Mouse (Mus musculus): ENCODE measurements around the gene Aurka.

Gene Aurka

DNA sequence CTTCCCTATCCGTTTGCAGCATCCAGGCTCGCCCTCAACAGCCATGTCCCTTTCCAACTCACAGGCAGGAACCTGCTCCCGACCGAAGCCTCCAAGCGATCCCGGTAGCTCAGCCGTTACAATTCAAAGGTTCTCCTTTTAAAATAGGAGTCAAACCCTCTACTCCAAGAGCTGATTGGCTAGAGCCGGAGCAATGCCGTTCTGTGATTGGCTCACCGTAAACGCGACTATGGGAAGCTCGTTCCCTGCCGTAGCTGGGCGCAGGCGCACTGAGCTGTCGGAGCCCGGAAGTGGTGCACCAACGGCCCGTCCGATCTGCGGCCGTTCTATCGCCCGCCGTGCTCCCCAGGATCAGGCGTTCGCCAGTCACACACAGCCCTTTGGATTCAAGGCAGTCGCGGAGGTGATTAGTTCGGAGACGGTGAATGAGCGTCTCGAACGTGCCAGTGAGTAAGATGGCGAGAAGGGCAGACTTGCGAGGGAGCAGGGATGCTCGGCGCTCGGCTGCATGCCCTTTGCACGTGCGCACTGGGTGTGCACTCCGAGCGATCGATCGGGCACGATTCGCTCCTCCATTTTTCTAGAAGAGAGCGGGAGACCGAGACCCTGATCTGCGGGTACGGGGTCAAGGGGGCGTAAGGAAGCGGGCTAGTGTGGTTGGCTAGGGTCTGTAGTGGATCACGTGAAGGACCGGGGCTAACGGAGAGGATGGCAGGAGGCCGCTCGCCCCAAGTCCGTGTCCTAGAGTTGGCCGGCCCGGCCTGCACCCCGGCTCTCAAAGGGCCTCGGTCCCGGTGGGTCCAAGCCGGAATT is at the start of gene Aurka, which contains the start of gene Cstf1:
Gene Aurka (minus strand): TSS at position 125 of the 813 bp plus-strand sequence.
Gene Cstf1 (plus strand): TSS at position 271 of the 813 bp plus-strand sequence.
- DNase-seq, result peak; percentile 95

DNA sequence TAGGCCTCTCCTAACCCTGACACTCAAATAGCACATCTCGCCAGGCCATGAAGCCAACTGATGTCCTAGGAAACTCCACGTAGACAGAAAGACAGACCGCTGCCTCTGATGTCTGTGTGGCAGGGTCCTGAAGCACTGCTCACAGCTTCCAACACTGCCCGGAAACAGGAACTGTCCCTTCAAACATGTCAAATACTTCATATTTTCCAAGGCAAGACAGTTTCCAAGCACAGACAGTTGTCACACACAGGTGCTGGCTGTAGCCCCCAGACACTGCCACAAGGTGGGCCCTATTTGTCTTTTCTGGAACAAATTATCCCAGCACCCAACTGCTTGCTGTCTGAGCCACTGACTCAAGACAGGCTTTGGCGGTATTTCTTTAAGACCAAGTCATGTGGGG is 47.9 kb upstream of the Aurka start:
- no peak for DNase-seq

DNA sequence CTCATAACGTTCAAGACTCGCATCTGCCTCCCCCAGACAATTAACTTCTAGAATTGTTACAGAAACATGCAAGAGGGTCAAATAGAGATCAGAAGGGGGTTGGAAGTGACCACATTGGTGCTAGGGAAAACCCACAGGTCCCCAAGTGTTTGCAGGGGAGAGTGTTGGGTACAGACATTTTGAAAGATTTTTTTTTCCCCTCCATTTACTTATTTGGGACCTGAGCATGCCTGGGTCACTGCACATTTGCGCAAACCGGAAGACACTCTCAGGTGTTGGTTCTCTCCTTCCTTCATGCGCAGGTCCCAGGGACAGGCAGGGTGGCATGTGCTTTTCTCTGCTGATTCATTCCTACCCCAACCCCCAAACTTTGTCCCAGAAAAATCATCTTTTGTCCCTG is 46.5 kb upstream of the Aurka start:
- no peak for DNase-seq

DNA sequence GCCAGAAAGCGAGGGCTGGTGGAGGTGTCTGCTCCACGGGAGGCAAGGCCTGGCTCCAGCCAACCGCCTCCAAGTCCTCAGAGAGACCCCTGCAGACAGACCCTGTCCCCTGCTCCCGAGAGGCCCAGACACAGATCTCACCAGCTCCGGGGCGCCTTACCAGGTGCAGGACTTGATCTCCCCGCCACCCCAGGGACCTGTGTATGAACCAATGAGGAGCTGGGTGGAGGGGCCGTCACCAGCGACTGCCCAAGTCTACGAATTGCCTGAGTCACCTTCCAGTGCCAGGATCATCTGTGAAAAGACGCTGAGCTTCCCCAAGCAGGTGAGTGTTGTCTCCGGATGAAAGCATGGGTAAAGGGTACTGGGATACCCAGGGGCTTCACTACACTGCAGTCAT is 45.9 kb upstream of the Aurka start:
- DNase-seq, result no peak

DNA sequence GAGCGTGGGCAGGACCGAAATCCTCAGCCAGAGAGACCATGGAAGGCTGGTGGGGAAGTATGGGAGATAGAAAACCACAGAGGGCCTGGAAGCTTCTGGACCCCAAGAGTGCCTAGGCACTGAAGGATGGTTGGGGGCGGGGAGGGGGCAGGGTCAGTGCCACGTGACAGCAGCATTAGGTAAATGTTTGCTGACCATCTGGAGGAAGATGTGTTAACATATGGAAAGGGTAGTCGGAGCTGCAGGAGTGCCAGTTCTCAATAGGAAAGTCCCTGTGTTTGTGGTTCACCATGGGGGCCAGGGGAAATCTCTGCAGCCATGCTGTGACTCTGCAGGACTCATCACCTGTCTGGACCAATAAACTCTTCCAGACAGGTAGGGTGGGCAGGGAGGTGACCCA is 43.6 kb upstream of the Aurka start:
- DNase-seq, result no peak

DNA sequence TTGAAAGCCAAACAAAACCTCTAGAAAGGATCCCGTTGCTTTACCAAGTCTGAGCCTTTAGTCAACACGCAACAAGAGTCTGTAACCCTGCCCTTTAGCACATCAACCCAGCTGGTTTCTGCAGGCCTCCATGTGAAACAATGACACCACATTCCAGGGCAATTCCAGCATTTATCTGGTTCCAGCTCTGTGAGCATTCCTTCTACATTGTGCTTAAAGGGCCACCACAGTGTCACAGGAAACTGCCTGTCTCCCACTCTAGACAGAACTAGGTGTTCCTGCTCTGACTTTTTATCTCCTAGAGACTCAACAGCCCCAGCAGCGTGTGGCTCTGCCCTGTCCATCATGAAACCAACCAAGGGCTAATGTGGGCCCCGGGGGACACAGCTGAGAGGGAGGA is 42.9 kb upstream of the Aurka start:
- DNase-seq, result no peak

DNA sequence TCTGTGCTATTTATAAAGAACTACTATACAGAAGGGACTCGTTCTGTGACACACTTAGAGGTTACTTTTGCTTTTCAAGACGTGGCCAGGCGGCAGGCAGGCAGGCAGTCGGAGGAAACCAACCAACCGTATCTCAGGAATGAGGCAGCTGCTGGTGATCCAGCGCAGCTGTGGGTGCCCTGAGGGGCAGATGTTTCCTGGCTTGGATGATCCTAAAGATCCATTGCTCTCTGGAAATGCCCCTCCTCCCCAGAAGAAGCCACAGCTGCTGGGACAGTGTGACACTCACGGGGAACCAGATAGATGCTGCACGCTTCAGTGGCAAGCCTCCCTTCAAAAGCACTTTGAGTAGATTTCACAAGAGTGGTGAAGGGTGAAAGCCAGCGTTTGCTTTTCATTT is 42.1 kb upstream of the Aurka start:
- peak; percentile 59 for DNase-seq

DNA sequence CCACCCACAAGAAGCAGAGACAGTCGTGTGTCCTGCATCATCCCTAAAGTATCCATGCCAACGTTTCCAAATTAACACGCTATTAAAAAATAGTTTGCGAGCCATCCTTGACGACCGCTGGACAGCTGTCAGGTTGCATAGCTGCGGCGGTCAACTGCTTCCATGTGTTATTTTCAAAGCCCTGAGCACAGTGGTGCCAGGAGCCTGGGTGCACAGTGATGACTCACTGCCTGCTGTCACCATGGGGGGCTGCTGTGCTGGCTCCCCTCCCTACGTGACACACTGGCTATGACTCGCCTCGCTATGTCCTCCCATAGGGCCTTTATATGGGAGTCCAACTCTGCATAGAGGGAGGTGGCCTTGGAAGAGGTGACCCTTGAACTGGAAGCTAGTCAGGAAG is 40.8 kb upstream of the Aurka start:
- peak; percentile 44 for DNase-seq

DNA sequence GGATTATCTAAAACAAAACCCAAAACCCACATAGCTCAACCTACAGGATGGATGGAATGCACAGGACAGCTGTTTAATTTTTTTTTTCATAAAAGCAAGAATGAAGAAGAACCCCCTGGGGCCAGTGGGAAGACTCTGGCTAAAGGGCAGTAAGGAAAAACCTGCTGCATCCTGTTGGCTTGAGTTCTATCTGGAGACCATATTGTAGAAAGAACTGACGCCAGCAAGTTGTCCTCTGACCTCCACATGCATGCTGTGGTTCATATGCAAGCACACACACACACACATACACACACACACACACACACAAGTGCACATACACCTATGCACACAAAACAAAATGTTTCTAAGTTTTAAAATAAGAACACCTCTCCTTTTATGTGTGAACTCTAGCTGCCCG is 40.4 kb upstream of the Aurka start:
- no peak for DNase-seq

DNA sequence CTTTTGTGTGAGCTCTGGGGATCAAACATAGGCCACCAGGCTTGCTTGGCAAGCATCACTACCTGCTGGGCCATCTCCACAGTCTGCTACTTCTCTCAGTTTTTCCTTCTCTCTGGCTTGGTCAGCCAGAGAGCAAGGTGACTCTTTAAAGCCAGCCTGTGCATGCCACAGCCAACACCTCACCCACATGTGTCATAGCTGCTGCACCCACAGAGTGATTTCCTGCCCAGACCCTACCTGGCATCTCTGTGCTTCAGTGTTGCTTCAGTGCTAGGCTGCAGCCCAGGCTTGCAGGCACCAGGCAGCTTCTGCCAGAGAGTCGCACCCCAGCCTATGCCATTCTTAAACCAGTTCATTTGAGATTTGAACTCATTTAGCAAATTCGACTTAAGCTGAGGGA is 37.2 kb upstream of the Aurka start:
- no peak for DNase-seq

DNA sequence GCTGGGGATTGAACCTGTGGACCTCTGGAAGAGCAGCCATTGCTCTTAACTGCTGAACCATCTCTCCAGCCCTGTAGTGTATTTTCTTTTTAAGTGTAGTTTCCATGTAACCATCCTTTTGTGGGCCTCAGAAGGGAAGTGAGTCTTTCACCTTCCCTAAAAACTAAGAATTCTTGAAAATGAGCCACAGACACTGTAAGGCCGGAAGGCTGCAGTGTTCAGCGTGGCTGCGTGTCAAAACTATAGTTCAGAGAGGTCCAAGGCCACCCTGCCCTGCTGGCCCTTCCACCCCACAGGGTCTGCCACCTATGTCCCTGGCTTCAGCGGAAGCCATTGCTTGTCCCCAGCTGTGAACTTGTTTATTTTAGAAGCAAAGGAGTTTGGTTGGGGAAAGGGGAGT is 35.8 kb upstream of the Aurka start:
- DNase-seq, result no peak

DNA sequence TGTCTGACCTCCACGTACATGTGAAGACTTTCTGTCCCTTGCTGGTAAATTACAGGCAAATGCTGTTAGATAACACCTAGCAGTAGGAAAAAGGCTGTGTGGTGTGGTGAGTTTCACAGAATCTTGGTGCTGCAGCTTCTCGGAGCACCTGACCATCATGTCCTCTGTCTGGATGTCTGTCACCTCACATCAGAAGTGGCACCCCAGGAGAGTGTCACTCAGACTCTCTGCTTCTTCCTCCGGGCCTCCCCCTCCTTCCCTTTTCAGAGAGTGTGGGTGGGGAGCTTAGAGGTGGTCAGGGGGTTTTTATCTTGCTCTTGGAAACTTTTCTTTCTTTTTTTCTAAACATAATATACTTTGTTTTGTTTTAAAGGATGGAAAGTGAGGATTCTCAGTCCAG is 34.7 kb upstream of the Aurka start:
- no peak for DNase-seq

DNA sequence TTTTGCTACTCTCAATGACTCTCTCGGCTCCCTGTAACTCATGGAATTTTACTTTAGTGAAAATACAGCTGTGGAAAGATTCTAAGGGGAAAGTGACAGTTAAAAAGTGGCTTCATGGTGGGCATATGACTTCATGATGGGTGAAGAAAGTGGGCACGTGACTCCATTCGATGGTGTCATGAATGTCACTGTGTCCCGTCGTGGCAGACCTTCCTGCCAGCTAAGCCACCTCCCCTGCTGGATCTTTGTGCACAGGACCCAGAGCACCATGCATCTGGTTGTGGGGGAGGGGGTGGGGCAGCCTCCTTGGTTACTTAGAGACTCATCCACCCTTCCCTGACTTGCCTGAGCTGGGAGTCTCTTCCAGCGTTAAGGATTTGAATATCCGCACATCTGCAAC is 33.9 kb upstream of the Aurka start:
- DNase-seq, result no peak

DNA sequence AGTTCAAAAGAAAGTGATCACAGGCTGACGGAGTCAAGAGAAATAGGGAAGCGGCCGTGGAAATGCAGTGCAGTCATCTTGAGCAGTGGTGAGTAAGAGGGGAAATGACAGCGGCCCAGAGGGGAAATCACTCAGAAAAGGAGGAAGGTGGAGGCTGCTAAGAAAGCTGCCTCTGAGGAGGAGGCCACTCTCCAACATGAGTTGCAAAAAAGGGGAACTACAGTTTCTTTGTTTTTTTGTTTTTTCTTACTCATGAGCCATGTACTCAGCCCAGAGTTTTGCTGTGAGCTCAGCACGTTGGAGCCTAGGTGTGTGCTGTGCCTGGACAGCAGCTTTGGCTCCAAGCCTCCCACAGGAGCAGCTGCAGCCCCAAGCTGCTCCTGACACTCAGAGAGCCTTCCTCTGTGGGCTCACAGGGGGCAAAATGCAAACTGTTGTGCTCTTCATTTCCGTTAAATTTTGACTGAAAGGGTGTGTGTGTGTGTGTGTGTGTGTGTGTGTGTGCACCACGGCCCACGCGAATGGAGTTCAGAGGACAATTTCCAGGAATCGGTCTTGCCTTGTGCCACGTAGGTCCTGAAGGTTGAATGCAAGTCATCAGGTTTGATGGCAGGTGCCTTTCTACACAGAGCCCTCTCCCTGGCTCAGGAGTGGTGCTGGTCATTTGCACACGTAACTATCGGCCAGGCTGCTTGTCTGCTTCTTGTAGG is 30.9 kb upstream of the Aurka start:
- DNase-seq, result peak; percentile 28

DNA sequence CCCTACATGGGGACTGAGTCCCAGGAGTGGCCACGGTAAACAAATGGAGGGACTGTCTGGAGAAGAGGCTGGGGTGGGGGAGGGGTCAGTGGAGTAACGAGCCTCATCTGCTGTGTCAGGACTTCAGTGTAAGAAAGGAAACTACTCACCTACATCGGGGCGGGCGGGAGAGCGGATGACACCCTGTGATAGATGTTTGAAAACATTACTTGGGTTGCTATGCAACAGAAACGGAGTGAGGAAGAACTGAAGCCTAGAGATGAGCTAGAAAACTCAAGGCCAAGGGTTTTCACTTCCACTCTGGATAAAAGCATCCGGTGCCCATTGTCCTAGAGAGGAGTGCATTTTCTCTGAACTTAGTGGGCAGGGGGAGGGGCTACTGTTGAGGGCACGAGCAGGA is 29.6 kb upstream of the Aurka start:
- DNase-seq, result no peak

DNA sequence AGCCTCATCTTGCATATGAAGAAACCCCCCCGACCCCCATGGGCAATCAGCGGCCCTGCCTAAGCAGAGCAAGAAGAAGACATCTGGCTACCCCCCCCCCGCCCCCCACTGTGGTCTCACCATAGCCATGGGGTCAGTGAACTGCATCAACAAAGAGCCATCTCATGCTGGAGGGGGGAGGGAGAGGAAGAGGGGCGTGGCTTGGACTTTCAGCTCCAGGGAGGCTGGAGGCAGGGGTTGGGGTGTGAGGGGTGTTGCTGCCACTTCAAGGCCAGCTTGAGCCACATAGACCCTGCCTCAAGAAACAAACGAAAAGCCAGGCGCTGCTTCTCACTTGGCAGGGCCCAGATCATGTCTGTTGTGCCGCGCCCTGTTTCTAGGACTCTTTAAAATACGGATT is 25.6 kb upstream of the Aurka start:
- no peak for DNase-seq

DNA sequence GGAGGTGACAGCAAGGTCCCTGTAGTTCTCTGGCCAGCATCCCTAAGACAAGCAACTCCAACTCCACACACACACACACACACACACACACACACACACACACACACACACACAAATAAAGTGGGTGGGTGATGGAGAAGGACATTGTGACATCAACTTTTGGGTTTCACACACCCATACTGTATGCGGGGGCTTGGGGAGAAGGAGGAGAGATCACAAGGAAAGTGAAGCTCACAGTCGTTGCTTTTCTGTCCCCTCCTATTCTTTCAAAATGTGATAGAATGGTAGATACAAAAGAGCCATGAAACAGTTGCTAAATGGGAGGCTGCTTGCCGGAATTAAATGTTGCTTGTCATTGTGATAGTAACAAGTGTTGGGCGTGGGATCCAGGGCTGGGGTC is 24.3 kb upstream of the Aurka start:
- no peak for DNase-seq

DNA sequence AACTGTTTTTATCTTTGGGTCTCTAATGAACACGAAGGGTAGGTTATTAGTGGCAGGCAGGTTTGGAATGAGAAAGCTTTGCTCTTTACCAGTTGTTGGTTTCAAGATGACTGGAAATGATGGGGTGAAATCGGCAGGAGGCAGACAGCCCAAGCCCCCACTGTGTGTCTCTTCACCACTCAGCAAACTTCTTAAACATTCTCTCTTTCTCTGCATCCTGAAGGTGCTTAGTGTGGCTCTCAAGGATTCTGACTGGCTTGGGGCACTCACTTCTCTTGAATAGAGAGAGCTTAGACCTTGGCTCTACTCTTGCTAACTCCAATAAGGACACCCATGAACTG is 23.7 kb upstream of the Aurka start:
- DNase-seq, result no peak

DNA sequence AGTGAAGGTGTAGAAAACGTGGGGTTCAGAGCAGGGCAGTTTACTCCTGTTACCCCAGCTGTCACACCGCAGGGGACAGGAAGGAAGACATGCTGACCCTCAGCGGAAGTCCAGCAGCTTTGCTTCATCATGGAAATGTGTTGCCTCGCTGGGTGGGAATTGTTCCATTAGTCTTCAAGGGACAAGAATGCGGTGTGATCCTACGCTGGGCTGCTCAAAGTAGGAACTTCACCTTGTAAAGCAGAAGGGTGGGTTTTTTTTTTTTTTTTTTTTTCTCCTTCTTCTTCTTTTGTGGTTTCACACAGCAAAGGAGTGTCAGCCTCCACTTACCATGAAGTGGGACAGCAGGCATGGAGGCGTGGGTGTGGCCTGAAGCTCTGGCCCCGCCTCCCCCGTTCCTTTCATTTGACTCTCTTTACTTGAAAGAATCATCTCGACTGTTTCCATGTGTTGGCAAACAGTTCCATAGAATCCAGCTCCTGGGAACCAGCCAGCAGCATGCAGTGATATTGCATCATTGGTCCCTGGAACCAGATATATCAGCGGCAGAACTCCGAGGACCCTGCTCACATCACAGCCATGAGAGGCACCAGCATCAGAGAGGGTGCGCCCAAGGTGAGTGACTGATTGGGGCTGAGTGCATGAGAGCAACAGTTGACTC is 23.2 kb upstream of the Aurka start, which contains the start of gene Cass4:
Gene Cass4 (plus strand): TSS at position 404 of the 661 bp plus-strand sequence.
- DNase-seq, result peak; percentile 59

DNA sequence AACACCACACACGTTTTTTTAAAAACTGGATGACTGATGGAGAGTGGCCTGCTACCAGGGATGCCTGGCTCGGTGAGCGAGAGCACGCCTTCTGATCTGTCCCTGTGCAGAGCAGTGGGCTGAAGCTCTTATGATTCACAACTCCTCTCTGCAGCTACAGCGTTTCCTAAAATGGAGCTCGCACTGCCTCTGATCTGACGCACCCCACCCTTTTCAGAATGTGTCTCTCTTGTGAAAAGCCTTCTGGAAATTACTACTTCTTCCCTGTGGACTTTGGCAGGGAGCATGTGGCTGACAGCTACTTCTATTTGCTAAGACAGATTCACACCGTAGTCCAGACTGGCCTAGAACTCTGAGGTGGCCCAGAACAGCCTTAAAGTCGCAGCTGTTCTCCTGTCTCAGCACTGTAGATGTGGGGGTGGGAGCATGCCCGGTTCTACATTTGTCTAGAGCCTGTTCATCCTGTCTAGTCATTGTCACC is 21.7 kb upstream of the Aurka start:
- no peak for DNase-seq

DNA sequence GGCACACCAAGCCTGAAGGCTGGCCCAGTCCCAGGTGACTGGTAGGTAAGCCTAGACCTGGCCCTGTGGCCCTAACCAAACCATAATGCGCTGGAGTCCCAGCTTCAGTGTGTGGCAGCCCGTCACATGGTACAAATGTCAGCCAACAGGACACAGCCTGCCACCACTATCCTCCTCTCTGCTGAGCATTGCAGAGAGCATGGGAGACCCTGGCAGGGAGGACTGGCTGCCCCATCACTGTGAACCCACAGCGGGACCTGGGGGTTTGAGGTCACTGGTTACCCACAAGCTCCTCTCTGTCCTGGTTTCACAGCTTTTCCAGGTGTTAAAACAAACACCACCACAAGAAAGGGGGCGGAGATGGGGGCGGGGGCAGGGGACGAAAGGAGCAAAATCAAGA is 20.0 kb upstream of the Aurka start:
- no peak for DNase-seq

DNA sequence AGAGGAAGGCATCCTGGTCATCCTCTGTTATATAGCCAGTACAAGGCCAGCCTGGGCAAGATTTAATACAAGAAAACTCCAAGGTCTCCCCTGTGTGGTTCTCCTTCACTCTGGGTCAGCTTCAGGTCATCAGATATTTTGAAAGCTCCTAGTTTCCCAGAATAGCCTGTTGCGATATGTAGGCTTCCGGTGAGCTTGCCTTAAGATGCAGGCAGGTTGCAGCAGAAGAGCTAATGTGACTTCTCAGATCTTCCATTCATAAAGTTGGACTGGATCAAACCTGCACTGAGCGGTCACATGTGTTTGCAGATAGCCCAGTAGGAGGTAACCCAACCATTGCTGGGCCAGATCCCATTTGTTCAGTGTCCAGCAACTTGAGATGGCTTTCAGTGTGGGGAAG is 14.4 kb upstream of the Aurka start:
- DNase-seq, result no peak

DNA sequence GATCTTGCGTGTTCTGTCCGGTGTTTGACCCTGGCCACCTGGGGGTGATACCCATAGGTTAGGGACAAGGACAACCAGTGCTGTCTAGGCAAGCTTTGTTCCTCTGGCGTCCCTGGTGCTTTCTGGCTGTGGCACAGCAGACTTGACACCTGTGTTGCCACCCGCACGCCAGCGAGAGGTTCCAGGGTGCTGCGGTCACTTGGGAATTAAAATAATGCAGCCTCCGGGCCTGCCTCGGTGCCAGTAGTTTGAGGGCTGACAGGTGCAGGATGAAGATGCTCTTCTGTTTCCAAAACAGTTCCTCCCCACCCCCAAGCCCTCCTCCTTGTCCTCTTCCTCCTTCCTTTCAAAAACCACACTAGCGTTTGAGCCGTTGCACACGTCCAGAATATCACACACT is 11.6 kb upstream of the Aurka start:
- no peak for DNase-seq

DNA sequence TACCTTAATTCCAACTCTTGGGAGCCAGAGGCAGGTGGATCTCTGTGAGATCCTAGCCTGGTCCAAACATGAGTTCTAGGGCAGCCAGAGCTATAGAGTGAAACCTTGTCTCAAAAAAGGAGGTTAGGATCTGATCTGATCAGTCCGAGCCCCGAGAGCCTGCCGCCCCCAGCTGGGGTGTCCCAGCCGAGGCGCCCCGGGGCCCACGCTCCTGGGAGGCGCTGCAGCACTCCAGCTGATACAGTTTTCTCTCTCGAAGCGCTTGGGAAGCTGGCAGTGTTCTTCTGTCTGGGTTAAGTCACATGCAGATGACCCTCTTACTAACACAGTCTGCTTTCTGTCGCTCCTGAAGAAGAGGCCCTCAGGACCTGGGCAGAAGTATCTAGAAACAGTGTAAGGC is 11.0 kb upstream of the Aurka start:
- DNase-seq, result no peak

All from lung, postnatal 14 days (tissue).